Mouse (Mus musculus) megakaryocyte, embryonic 14.5 days (primary cell): ENCODE measurements at regions not wholly inside any gene's neighbourhood (a gene's known extent, or its start where the extent isn't known, plus 50 kb on each side); places are given as distances from the start of the nearest gene placed in this dataset.

Experiments
- FLI1 ChIP-seq: IDR thresholded peaks from 2 replicates; pipeline ENCODE4 v1.6.1; 2012; ENCODE audit warnings: low read length, inconsistent platforms, mixed read lengths
- GATA1 ChIP-seq: IDR thresholded peaks from 3 replicates; pipeline ENCODE4 v1.6.1; 2012; ENCODE audit warnings: mixed read lengths, low read length, inconsistent platforms, borderline replicate concordance

GRCm38 (mm10) chr4:95476071-95476724, 81.1 kb upstream of the Fggy start:
- TF ChIP-seq GATA1 (no peak), FLI1 (no peak)
